Mouse (Mus musculus): ENCODE results near the gene Sorcs1.

Sorcs1 gene

GRCm38 (mm10) chr19:50204341-50204740 lies 474.1 kb downstream of the Sorcs1 start:
- DNase-seq: no peak

GRCm38 (mm10) chr19:50196592-50196991 lies 481.9 kb downstream of the Sorcs1 start:
- no peak for DNase-seq

GRCm38 (mm10) chr19:50185769-50186715 lies 492.4 kb downstream of the Sorcs1 start:
- DNase-seq: no peak

- peak; percentile 29 for DNase-seq
Observed at GRCm38 (mm10) chr19:50184901-50185623, 493.4 kb downstream of the Sorcs1 start.

- no peak for DNase-seq
Observed at GRCm38 (mm10) chr19:50178851-50179250, 499.6 kb downstream of the Sorcs1 start.

GRCm38 (mm10) chr19:50178151-50178550 lies 500.3 kb downstream of the Sorcs1 start:
- no peak for DNase-seq

GRCm38 (mm10) chr19:50171849-50172248 lies 506.6 kb downstream of the Sorcs1 start:
- DNase-seq: peak; percentile 10

- DNase-seq: no peak
Observed at GRCm38 (mm10) chr19:50151111-50151510, 527.3 kb downstream of the Sorcs1 start.

GRCm38 (mm10) chr19:50145919-50146318 lies 532.5 kb downstream of the Sorcs1 start:
- DNase-seq: no peak

GRCm38 (mm10) chr19:50141853-50142252 lies 536.6 kb downstream of the Sorcs1 start:
- no peak for DNase-seq

GRCm38 (mm10) chr19:50134656-50135055 lies 543.8 kb downstream of the Sorcs1 start:
- no peak for DNase-seq

- DNase-seq: no peak
Observed at GRCm38 (mm10) chr19:50105842-50106585, 572.4 kb downstream of the Sorcs1 start.

All from cerebellum, adult 9-10 months (tissue).